Mouse (Mus musculus) liver (tissue): Measurements from ENCODE around the gene P4ha1.
"Not testable (repeated sequence)": the region's sequence is repeated elsewhere in the genome, so short reads cannot be mapped to it uniquely, and the experiment has no call there.

Experiments used
- DNase-seq: peaks from one replicate; pipeline ENCODE4 v3.0.0-alpha.2; 2020; ENCODE audit warnings: mixed read lengths

P4ha1 gene

GRCm38 (mm10) chr10:59323100-59323487 lies at the start of gene P4ha1:
TSS of gene P4ha1 (plus strand) at chr10:59323296.
- DNase-seq = peak; percentile 98

- DNase-seq = no peak
These were observed 47.4 kb upstream of the P4ha1 start for GRCm38 (mm10) chr10:59275745-59276144.

- DNase-seq = no peak
These were observed 46.0 kb upstream of the P4ha1 start for GRCm38 (mm10) chr10:59277116-59277515.

GRCm38 (mm10) chr10:59277729-59278475 lies 45.2 kb upstream of the P4ha1 start:
- no peak for DNase-seq

- peak; percentile 26 for DNase-seq
These were observed 39.9 kb upstream of the P4ha1 start for GRCm38 (mm10) chr10:59283164-59283563.

- DNase-seq = no peak
These were observed 39.3 kb upstream of the P4ha1 start for GRCm38 (mm10) chr10:59283749-59284148.

- DNase-seq = no peak
These were observed 37.6 kb upstream of the P4ha1 start for GRCm38 (mm10) chr10:59285530-59285929.

GRCm38 (mm10) chr10:59287251-59287650 lies 35.8 kb upstream of the P4ha1 start:
- DNase-seq = no peak

GRCm38 (mm10) chr10:59287662-59288061 lies 35.4 kb upstream of the P4ha1 start:
- DNase-seq = no peak

- DNase-seq = peak; percentile 52
These were observed 34.0 kb upstream of the P4ha1 start for GRCm38 (mm10) chr10:59289062-59289461.

GRCm38 (mm10) chr10:59291536-59291935 lies 31.6 kb upstream of the P4ha1 start:
- DNase-seq = no peak

- no peak for DNase-seq
These were observed 31.0 kb upstream of the P4ha1 start for GRCm38 (mm10) chr10:59292079-59292478.

- DNase-seq = peak; percentile 71
These were observed 30.5 kb upstream of the P4ha1 start for GRCm38 (mm10) chr10:59292558-59292957.

GRCm38 (mm10) chr10:59295241-59295811 lies 27.8 kb upstream of the P4ha1 start:
- DNase-seq = peak; percentile 80

GRCm38 (mm10) chr10:59296261-59296660 lies 26.8 kb upstream of the P4ha1 start:
- DNase-seq = peak; percentile 81

- DNase-seq = not testable (repeated sequence)
These were observed 20.4 kb upstream of the P4ha1 start for GRCm38 (mm10) chr10:59302671-59303070.

GRCm38 (mm10) chr10:59308993-59309715 lies 13.9 kb upstream of the P4ha1 start:
- no peak for DNase-seq

GRCm38 (mm10) chr10:59310124-59310523 lies 13.0 kb upstream of the P4ha1 start:
- DNase-seq = no peak

- DNase-seq = no peak
These were observed 12.2 kb upstream of the P4ha1 start for GRCm38 (mm10) chr10:59310691-59311457.

- no peak for DNase-seq
These were observed 11.2 kb upstream of the P4ha1 start for GRCm38 (mm10) chr10:59311881-59312280.

- DNase-seq = no peak
These were observed 2.0 kb upstream of the P4ha1 start for GRCm38 (mm10) chr10:59321112-59321511.

GRCm38 (mm10) chr10:59322271-59322670 lies 825 bp upstream of the P4ha1 start:
- no peak for DNase-seq
